Mouse (Mus musculus) cerebellum, postnatal 14 days (tissue): ENCODE results near the gene Spic.
A peak's percentile ranks its signal among the peaks of the same experiment; 100 is the strongest.
"Not testable (repeated sequence)": the region's sequence is repeated elsewhere in the genome, so short reads cannot be mapped to it uniquely, and the experiment has no call there.

Experiments
- DNase-seq, 2 experiments: peaks; one replicate each; pipeline ENCODE4 v3.0.0; 2021; ENCODE audit warnings: mixed read lengths in 2 of 2

Spic gene

GRCm38 (mm10) chr10:88684925-88685324, at the start of gene Spic:
Gene Spic, minus strand, starts transcription at chr10:88685015.
- no peak for DNase-seq

DNA sequence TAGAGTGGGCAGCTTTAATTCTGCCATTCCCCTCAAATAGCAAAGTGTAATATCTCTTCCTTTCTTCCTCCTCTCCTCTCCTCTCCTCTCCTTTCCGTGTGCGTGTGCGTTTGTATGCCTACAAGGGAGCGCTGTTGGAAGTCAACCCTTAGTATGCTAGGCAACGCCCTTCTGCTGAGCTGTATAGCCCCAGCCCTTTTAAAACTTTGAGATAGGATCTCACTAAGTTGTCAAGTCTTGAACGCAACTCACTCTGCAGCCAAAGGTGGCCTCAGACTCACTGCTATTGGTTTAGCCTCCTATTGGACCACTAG, 47.5 kb upstream of the Spic start:
- DNase-seq = no peak

DNA sequence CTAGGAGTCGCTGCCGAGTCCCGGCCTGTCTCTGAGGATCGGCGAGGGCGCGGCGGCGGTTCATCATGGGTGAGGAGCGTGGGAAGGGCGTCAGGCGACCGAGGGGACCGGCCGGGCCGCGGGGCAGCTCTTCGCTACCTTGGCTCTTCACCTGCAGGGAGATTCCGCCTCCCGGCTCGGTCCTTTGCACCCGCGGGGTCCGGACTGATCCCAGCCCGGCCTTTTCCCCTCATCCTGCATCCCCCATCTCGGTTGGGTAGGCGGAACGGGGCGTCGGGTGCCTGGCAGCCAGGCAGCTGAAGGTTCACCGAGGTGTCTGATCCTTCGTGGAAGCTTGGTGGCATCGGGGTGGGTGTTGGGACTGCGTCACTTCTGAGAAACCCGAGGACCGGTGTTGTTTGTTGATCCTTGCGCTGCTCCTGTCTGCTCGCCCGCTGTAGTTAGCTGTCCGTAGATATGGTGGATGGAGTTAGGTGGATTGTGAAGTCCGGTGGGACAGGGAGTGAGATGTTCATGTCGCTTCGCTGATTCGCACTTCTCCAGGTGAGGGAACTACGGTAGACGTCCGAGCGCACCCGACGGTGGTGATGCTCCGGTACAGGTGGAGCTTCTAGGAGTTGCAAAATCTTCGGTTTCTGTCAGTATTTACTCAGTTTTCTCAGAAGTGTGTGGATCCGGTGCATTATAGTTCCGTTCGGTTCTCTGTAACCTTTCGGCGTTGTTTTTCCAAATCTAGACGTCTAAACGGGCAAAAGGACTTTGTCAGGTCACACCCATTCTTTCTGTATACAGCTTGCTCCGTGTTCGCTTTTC, 46.9 kb upstream of the Spic start:
- DNase-seq = no peak

- DNase-seq = peak; percentile 96 to 97
Measured at GRCm38 (mm10) chr10:88730571-88731495, 46.0 kb upstream of the Spic start, which contains the start of gene Arl1. Gene Arl1, plus strand, starts transcription at chr10:88730858.

DNA sequence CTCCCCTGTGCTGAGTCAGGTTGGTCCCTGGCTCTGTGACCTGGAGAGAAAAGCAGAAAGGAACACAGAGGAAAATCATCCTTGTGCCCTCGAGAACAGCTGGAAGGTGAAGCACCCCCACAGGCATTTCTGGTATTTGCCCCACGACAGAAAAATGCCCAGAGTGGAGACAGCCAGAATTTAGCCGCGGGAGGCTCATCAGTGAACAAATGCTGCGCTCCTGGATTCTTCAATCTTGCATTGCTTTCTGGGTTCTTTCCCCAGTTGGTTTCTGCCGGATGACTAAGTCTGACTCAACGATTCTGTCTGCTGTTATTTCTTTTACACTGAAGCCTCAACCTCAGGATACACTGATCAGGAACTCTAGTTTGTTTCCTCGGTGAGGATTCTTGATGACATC, 43.4 kb upstream of the Spic start:
- DNase-seq = no peak

GRCm38 (mm10) chr10:88727128-88727527, 42.3 kb upstream of the Spic start:
- peak; percentile 42 to 68 for DNase-seq

DNA sequence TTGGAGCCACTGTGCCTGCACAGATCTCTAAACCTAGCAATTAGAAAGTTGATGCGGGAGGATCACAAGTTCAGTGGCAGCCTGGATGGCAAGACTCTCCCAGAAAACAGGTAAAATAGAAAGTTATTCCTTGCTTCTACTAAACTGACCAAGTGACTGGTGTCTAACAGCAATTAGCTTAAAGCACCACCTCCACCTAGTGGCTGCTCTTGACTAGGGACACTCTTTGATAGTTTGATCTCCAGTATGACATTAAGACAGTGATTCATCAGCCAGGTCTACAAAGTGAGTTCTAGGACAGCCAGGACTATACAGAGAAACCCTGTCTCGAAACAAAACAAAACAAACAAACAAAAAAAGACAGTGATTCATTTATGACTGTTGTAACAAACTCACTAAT, 40.5 kb upstream of the Spic start:
- peak; percentile 23 to 52 for DNase-seq

DNA sequence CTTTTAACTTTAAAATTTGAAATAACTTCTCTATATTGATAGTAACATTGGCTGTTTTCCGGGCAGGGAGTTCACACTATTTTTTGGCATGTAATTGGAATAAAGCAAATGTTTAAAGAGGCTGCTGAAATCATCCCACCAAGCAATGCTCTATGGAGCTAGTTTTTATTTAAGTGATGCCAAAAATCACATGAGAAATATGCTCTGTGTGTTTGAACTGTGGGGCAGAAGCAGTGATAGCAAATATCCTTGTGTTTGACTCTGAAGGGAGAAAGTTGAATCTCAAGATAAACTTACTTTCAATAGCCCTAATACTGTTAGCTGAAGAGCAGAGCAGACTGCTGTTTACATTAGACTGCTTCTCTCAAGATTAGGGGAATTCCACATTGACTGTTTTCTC, 34.8 kb upstream of the Spic start:
- DNase-seq = no peak

DNA sequence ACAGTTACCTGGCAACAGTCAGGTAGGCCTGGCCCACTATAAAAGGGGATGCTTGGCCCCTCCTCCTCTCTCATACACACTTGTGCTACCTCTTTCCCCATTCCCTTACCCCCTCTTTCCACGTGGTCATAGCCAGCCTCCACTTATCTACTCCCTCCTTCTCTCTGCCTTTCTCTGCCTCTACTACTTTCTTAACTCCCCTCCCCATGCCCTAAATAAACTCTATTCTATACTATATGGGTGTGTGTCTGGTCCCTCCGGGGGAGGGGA, 32.9 kb upstream of the Spic start:
- no peak for DNase-seq

- DNase-seq = no peak
Measured at GRCm38 (mm10) chr10:88716986-88717755, 32.4 kb upstream of the Spic start.

- no peak for DNase-seq
Measured at GRCm38 (mm10) chr10:88715621-88716020, 30.8 kb upstream of the Spic start.

- DNase-seq = no peak
Measured at GRCm38 (mm10) chr10:88714744-88715143, 29.9 kb upstream of the Spic start.

- no peak for DNase-seq
Measured at GRCm38 (mm10) chr10:88712359-88712758, 27.5 kb upstream of the Spic start.

- no peak for DNase-seq
Measured at GRCm38 (mm10) chr10:88708671-88709523, 24.1 kb upstream of the Spic start.

- no peak for DNase-seq
Measured at GRCm38 (mm10) chr10:88700938-88701337, 16.1 kb upstream of the Spic start.

DNA sequence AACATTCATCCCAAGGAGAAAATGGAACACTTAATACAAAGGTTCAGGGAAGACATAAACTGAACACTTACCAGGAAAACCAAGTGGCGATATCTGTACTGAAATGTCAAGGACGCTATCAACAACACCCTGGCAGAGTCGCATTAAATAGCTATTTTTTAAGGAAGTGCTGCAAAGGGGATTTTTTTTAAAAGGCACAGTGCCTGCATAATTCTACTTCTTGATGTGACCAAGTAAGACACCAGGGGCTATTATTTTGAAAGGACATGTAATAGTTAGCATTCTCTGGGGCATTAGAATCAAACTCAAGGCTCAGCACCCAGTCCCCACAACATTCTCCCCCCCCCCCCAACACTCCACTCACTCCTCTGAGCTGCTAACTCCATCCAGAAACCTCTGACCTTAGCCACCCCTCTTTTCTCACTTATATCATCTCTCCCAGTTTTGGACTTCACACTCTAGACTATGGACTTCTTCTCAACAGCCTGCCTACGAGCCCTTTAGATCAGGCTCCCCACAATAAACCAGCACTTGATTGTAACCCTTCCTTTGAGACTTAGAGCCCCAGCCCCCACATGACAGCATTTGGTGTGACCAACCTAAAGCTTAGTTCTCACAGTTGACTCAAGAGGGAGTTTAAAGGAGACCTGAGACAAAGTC, 1.8 kb downstream of the Spic start:
- no peak for DNase-seq

- no peak for DNase-seq
Measured at GRCm38 (mm10) chr10:88672825-88673224, 12.0 kb downstream of the Spic start.

GRCm38 (mm10) chr10:88672123-88672522, 12.7 kb downstream of the Spic start:
- DNase-seq = no peak

DNA sequence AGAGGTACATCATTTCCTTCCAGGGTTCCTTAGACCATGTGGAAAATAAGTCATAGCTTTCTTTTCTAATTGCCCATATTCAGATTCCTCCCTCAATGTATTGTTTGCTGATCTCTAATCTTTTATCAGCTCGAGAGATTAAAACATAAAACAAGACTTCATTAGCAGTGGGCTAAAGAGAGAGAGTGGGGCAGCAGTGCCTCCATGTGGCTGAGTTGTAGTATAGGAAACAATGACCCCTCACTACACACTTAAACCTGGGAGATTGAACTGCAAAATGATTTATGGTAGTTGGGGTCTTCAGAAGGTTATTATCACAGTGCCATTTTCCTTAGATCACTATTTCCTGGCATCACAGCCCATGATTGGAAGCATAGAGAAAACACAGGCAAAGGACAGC, 15.1 kb downstream of the Spic start:
- peak; percentile 27 to 43 for DNase-seq

DNA sequence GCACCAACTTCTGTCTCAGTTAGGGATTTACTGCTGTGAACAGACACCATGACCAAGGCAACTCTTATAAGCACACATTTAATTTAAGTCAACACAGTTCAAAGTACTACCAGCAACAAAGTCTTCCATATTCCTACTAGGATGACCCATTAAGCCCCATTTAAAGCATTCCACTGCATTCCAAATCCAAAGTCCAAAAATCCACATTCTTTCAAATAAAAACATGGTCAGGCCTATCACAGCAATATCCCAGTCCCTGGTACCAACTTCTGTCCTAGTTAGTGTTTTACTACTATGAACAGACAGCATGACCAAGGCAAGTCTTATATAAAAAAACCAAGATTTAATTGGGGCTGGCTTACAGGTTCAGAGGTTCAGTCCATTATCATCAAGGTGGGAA, 21.0 kb downstream of the Spic start:
- not testable (repeated sequence) for DNase-seq

DNA sequence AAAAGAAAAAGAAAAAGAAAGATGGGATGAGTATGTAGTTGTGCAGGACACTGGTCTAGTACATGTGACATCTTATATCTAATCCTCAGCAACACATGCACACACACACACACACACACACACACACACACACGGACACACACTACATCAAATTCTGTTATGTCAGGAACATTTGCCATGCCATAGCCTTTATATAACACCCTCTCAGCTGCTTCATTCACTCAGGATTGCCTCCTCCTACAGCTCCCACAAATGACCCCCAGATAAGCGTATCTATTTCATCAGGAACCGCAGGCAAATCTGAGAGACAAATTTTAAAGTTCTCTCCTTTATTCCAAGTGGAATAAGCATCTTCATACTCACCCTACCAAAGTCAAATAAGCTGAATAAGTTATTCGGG, 25.9 kb downstream of the Spic start:
- no peak for DNase-seq

DNA sequence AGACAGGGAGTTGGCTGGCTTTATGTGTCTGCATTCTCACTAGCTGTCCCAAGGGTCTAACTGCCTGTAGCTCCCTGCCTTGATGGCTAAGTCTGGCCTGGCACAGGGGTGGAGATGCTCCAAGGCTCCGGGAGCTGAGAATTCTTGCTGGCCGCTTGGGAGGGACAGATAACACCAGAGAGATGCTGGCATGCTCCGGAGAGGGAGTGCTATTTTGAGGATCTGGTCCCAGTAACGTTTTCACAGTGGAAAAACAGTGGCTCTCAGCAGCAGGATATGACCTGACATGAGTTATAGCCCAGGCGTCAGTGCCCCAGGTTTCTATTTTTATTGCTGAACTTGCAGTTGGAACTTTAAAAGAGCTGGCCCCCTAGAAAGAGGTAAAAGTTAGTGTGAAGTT, 39.4 kb downstream of the Spic start:
- no peak for DNase-seq
